Mouse (Mus musculus) heart, postnatal 25 days (tissue): ENCODE results near the gene Tyrobp. TPM values are rescaled to one million over a fixed set of nuclear protein-coding genes. Genes with fewer than 3 reads are reported as not detected.

ENCODE experiments used
- DNase-seq: peaks from one replicate; pipeline ENCODE4 v3.0.0; 2022; ENCODE audit warnings: low spot score
- intact Hi-C: fragments of 180-260 bp; cut with DNase I; formaldehyde crosslinking; loops from one replicate; pipeline ENCODE4 v1.15.1; 2025
- total RNA-seq, 2 experiments: library from RNA; stranded (reverse); gene quantifications; 2 replicates each; pipeline ENCODE4 v1.2.3; 2021

Tyrobp gene
- total RNA-seq, 2 experiments from 2014 or later: 17.7 to 18.4 TPM

GRCm38 (mm10) chr7:30456911-30457628 is 43.5 kb downstream of the Tyrobp start:
- DNase-seq: no peak
- intact Hi-C loops: no loop called here

- DNase-seq: no peak
- intact Hi-C loops: no loop called here
Measured at GRCm38 (mm10) chr7:30457629-30458330, 44.2 kb downstream of the Tyrobp start, which contains the start of the genes Kirrel2 and Nphs1. Kirrel2 (minus strand) TSS chr7:30457690. Nphs1 (plus strand) TSS chr7:30458315.

- intact Hi-C loops: no loop called here
- no peak for DNase-seq
Measured at GRCm38 (mm10) chr7:30459484-30459883, 45.9 kb downstream of the Tyrobp start.

- intact Hi-C loops: no loop called here
Measured at GRCm38 (mm10) chr7:30463568-30463967, 50.0 kb downstream of the Tyrobp start.

GRCm38 (mm10) chr7:30463996-30464395 is 50.4 kb downstream of the Tyrobp start:
- intact Hi-C loops: no loop called here

More at GRCm38 (mm10) chr7:30463568-30463967, 50.0 kb downstream of the Tyrobp start:
- no peak for DNase-seq

GRCm38 (mm10) chr7:30464816-30465300 is 51.3 kb downstream of the Tyrobp start:
- intact Hi-C loops: no loop called here
- DNase-seq: no peak

More at GRCm38 (mm10) chr7:30463996-30464395, 50.4 kb downstream of the Tyrobp start:
- DNase-seq: no peak

Other genes with a start within 250 kb of the Tyrobp start
- 10 to 100 TPM; 27.7 to 31.0 TPM for gene Zfp146, start 244.0 kb upstream of the Tyrobp start, total RNA-seq
- gene Cox7a1, start 229.6 kb upstream of the Tyrobp start, total RNA-seq: 1,000 to 10,000 TPM; 2,700 to 2,749 TPM
- gene Capns1, start 214.9 kb upstream of the Tyrobp start, total RNA-seq: 100 to 1,000 TPM; 270 to 283 TPM
- 10 to 100 TPM; 54.6 to 56.6 TPM for gene Polr2i, start 181.8 kb upstream of the Tyrobp start, total RNA-seq
- 10 to 100 TPM; 54.1 to 56.7 TPM for gene Tbcb, start 181.5 kb upstream of the Tyrobp start, total RNA-seq
- not detected for gene Ovol3, start 178.0 kb upstream of the Tyrobp start, total RNA-seq
- not detected for gene Thap8, start 133.7 kb upstream of the Tyrobp start, total RNA-seq
- gene Wdr62, start 133.3 kb upstream of the Tyrobp start, total RNA-seq: 1 to 10 TPM; 1.1 to 1.8 TPM
- 1 to 10 TPM; 7.0 to 7.7 TPM for gene Clip3, start 122.0 kb upstream of the Tyrobp start, total RNA-seq
- 10 to 100 TPM; 23.1 to 24.6 TPM for gene Alkbh6, start 105.0 kb upstream of the Tyrobp start, total RNA-seq
- gene Syne4, start 99.0 kb upstream of the Tyrobp start, total RNA-seq: 1 to 10 TPM in 1 of 2 experiments, under 1 TPM in 1; 0.65 to 1.3 TPM
- gene E130208F15Rik, start 92.0 kb upstream of the Tyrobp start, total RNA-seq: under 1 TPM; 0.45 to 0.99 TPM
- gene Sdhaf1, start 89.9 kb upstream of the Tyrobp start, total RNA-seq: 10 to 100 TPM; 12.1 to 12.3 TPM
- gene Lrfn3, start 51.0 kb upstream of the Tyrobp start, total RNA-seq: 1 to 10 TPM in 1 of 2 experiments, under 1 TPM in 1; 0.95 to 1.3 TPM
- gene Hcst, start 6.1 kb downstream of the Tyrobp start, total RNA-seq: not detected
- under 1 TPM; 0.20 to 0.47 TPM for gene Nfkbid, start 8.0 kb downstream of the Tyrobp start, total RNA-seq
- gene Aplp1, start 31.8 kb downstream of the Tyrobp start, total RNA-seq: 1 to 10 TPM; 3.5 TPM
- gene Kirrel2, start 43.9 kb downstream of the Tyrobp start, total RNA-seq: not detected
- gene Nphs1, start 44.6 kb downstream of the Tyrobp start, total RNA-seq: not detected
- gene Prodh2, start 79.9 kb downstream of the Tyrobp start, total RNA-seq: not detected
- gene Arhgap33, start 121.3 kb downstream of the Tyrobp start, total RNA-seq: 1 to 10 TPM in 1 of 2 experiments, under 1 TPM in 1; 0.81 to 1.1 TPM
- 100 to 1,000 TPM; 720 to 731 TPM for gene Hspb6, start 138.4 kb downstream of the Tyrobp start, total RNA-seq
- 1 to 10 TPM; 4.5 to 4.7 TPM for gene Proser3, start 138.5 kb downstream of the Tyrobp start, total RNA-seq
- gene Lin37, start 146.1 kb downstream of the Tyrobp start, total RNA-seq: 10 to 100 TPM; 15.1 to 15.5 TPM
- gene U2af1l4, start 149.5 kb downstream of the Tyrobp start, total RNA-seq: 10 to 100 TPM; 63.7 to 66.4 TPM
- gene Gm49396, start 149.6 kb downstream of the Tyrobp start, total RNA-seq: 1 to 10 TPM; 1.4 to 1.9 TPM
- 10 to 100 TPM; 61.2 to 70.3 TPM for gene Psenen, start 149.9 kb downstream of the Tyrobp start, total RNA-seq
- 1 to 10 TPM; 1.3 to 1.6 TPM for gene Igflr1, start 151.7 kb downstream of the Tyrobp start, total RNA-seq
- 10 to 100 TPM; 17.5 to 22.7 TPM for gene Kmt2b, start 175.0 kb downstream of the Tyrobp start, total RNA-seq
- not detected for gene Zbtb32, start 185.1 kb downstream of the Tyrobp start, total RNA-seq
- gene Upk1a, start 199.1 kb downstream of the Tyrobp start, total RNA-seq: under 1 TPM in 1 of 2 experiments, not detected in 1; 0.52 TPM
- gene Cox6b1, start 212.4 kb downstream of the Tyrobp start, total RNA-seq: 1,000 to 10,000 TPM; 4,579 to 4,828 TPM
- not detected for gene Etv2, start 222.1 kb downstream of the Tyrobp start, total RNA-seq
- 10 to 100 TPM; 49.9 to 53.9 TPM for gene Rbm42, start 236.6 kb downstream of the Tyrobp start, total RNA-seq